Mouse (Mus musculus): ENCODE results near the gene Taok3. TPM values are rescaled to one million over a fixed set of nuclear protein-coding genes. Genes with fewer than 3 reads are reported as not detected.

Gene Taok3
- total and polyA plus RNA-seq, 2 experiments from 2014 or later: 30.1 to 61.9 TPM

GRCm38 (mm10) chr5:117242671-117243478 lies 122.9 kb downstream of the Taok3 start:
- 0 out of 2 replicates have a peak, but pooled peaks cover 6% of the 10 kb centered on the region for H3K36me3 ChIP-seq (ENCODE audit: insufficient read depth, low read length)
- ATAC-seq (ENCODE audit: low FRiP score): peak; percentile 31; the same call in 1 of the 2 replicates
- TF ChIP-seq CTCF (IDR thresholded peaks at IDR 0.05): no peak
- H3K4me2 ChIP-seq (ENCODE audit: low read depth, low read length, poor library complexity, severe bottlenecking): peak overlapping the region; percentile 67
- DNase-seq (ENCODE audit: low spot score): peak; percentile 42
- H3K4me3 ChIP-seq (ENCODE audit: low read depth, low read length): peak overlapping the region; percentile 57
- H3K4me1 ChIP-seq (ENCODE audit: insufficient read depth, low read length): peaks cover 9% of the 10 kb centered on the region; the same call in 1 of the 2 replicates
- H3K27ac ChIP-seq (ENCODE audit: low read depth, low read length): peak overlapping the region; percentile 92
- no peaks in the 10 kb centered on the region for H3K27me3 ChIP-seq (ENCODE audit: insufficient read depth, low read length)
- H3K9ac ChIP-seq (replicated peaks; ENCODE audit: low read length, poor library complexity, severe bottlenecking): peak overlapping the region; percentile 91
- 16% methylated on average over 22 of the region's 22 CpGs for WGBS
- no peaks in the 10 kb centered on the region for H3K9me3 ChIP-seq (ENCODE audit: low read length)

- 87% methylated on average over 8 of the region's 8 CpGs for WGBS
- Histone ChIP-seq H3K27ac (ENCODE audit: low read depth, low read length) (no peak overlapping the region), H3K36me3 (ENCODE audit: insufficient read depth, low read length) (peaks cover 6% of the 10 kb centered on the region; the same call in 1 of the 2 replicates), H3K4me2 (ENCODE audit: low read depth, low read length, poor library complexity, severe bottlenecking) (no peak overlapping the region), H3K4me1 (ENCODE audit: insufficient read depth, low read length) (peaks cover 9% of the 10 kb centered on the region; the same call in 1 of the 2 replicates), H3K4me3 (ENCODE audit: low read depth, low read length) (no peak overlapping the region), H3K9ac (replicated peaks; ENCODE audit: low read length, poor library complexity, severe bottlenecking) (no peak overlapping the region), H3K27me3 (ENCODE audit: insufficient read depth, low read length) (no peaks in the 10 kb centered on the region), H3K9me3 (ENCODE audit: low read length) (no peaks in the 10 kb centered on the region)
- ATAC-seq (ENCODE audit: low FRiP score): no peak
- TF ChIP-seq CTCF (IDR thresholded peaks at IDR 0.05): no peak
- no peak for DNase-seq (ENCODE audit: low spot score)
Measured at GRCm38 (mm10) chr5:117245170-117245569, 125.2 kb downstream of the Taok3 start.

- H3K9ac ChIP-seq (replicated peaks; ENCODE audit: low read length, poor library complexity, severe bottlenecking): no peak overlapping the region
- 29% methylated on average over 10 of the region's 10 CpGs for WGBS
- DNase-seq (ENCODE audit: low spot score) (no peak), ATAC-seq (ENCODE audit: low FRiP score) (no peak)
- no peak overlapping the region for H3K4me3 ChIP-seq (ENCODE audit: low read depth, low read length)
- peaks cover 31% of the 10 kb centered on the region for H3K36me3 ChIP-seq (ENCODE audit: insufficient read depth, low read length)
- no peak overlapping the region for H3K27ac ChIP-seq (ENCODE audit: low read depth, low read length)
- H3K9me3 ChIP-seq (ENCODE audit: low read length): no peaks in the 10 kb centered on the region
- no peak overlapping the region for H3K4me2 ChIP-seq (ENCODE audit: low read depth, low read length, poor library complexity, severe bottlenecking)
- TF ChIP-seq CTCF (IDR thresholded peaks at IDR 0.05): no peak
- H3K4me1 ChIP-seq (ENCODE audit: insufficient read depth, low read length): peaks cover 7% of the 10 kb centered on the region; the same call in 1 of the 2 replicates
- no peaks in the 10 kb centered on the region for H3K27me3 ChIP-seq (ENCODE audit: insufficient read depth, low read length)
Measured at GRCm38 (mm10) chr5:117248351-117248750, 128.4 kb downstream of the Taok3 start.

GRCm38 (mm10) chr5:117250796-117251195 lies 130.9 kb downstream of the Taok3 start:
- H3K9me3 ChIP-seq (ENCODE audit: low read length): no peaks in the 10 kb centered on the region
- H3K27ac ChIP-seq (ENCODE audit: low read depth, low read length): no peak overlapping the region
- DNase-seq (ENCODE audit: low spot score) (no peak), ATAC-seq (ENCODE audit: low FRiP score) (no peak)
- no peak for TF ChIP-seq CTCF (IDR thresholded peaks at IDR 0.05)
- 82% methylated on average over 24 of the region's 24 CpGs for WGBS
- no peak overlapping the region for H3K4me2 ChIP-seq (ENCODE audit: low read depth, low read length, poor library complexity, severe bottlenecking)
- H3K4me3 ChIP-seq (ENCODE audit: low read depth, low read length): no peak overlapping the region
- H3K9ac ChIP-seq (replicated peaks; ENCODE audit: low read length, poor library complexity, severe bottlenecking): no peak overlapping the region
- H3K4me1 ChIP-seq (ENCODE audit: insufficient read depth, low read length): no peaks in the 10 kb centered on the region
- H3K36me3 ChIP-seq (ENCODE audit: insufficient read depth, low read length): peaks cover 50% of the 10 kb centered on the region
- no peaks in the 10 kb centered on the region for H3K27me3 ChIP-seq (ENCODE audit: insufficient read depth, low read length)

GRCm38 (mm10) chr5:117251763-117252162 lies 131.8 kb downstream of the Taok3 start:
- 95% methylated on average over 3 of the region's 3 CpGs for WGBS
- ATAC-seq (ENCODE audit: low FRiP score): no peak
- H3K4me3 ChIP-seq (ENCODE audit: low read depth, low read length): no peak overlapping the region

GRCm38 (mm10) chr5:117258276-117258675 lies 138.3 kb downstream of the Taok3 start:
- no peak overlapping the region for H3K4me2 ChIP-seq (ENCODE audit: low read depth, low read length, poor library complexity, severe bottlenecking)
- ATAC-seq (ENCODE audit: low FRiP score) (no peak), DNase-seq (ENCODE audit: low spot score) (no peak)
- no peak overlapping the region for H3K27ac ChIP-seq (ENCODE audit: low read depth, low read length)
- H3K4me3 ChIP-seq (ENCODE audit: low read depth, low read length): no peak overlapping the region
- no peaks in the 10 kb centered on the region for H3K27me3 ChIP-seq (ENCODE audit: insufficient read depth, low read length)
- peaks cover 94% of the 10 kb centered on the region for H3K36me3 ChIP-seq (ENCODE audit: insufficient read depth, low read length)
- TF ChIP-seq CTCF (IDR thresholded peaks at IDR 0.05): no peak
- no peaks in the 10 kb centered on the region for H3K9me3 ChIP-seq (ENCODE audit: low read length)
- H3K9ac ChIP-seq (replicated peaks; ENCODE audit: low read length, poor library complexity, severe bottlenecking): no peak overlapping the region
- no peaks in the 10 kb centered on the region for H3K4me1 ChIP-seq (ENCODE audit: insufficient read depth, low read length)
- WGBS: 94% methylated on average over 15 of the region's 15 CpGs

More at GRCm38 (mm10) chr5:117251763-117252162, 131.8 kb downstream of the Taok3 start:
- Histone ChIP-seq H3K4me1 (ENCODE audit: insufficient read depth, low read length) (no peaks in the 10 kb centered on the region), H3K36me3 (ENCODE audit: insufficient read depth, low read length) (peaks cover 59% of the 10 kb centered on the region), H3K9me3 (ENCODE audit: low read length) (no peaks in the 10 kb centered on the region), H3K27me3 (ENCODE audit: insufficient read depth, low read length) (no peaks in the 10 kb centered on the region), H3K4me2 (ENCODE audit: low read depth, low read length, poor library complexity, severe bottlenecking) (no peak overlapping the region), H3K9ac (replicated peaks; ENCODE audit: low read length, poor library complexity, severe bottlenecking) (no peak overlapping the region), H3K27ac (ENCODE audit: low read depth, low read length) (no peak overlapping the region)
- no peak for TF ChIP-seq CTCF (IDR thresholded peaks at IDR 0.05)
- DNase-seq (ENCODE audit: low spot score): no peak

Data from midbrain, postnatal 0 days (tissue).